Mouse (Mus musculus): ENCODE results near the gene Shq1.

The Shq1 gene

GRCm38 (mm10) chr6:100670880-100671344, at the start of gene Shq1:
Gene Shq1, minus strand, starts transcription at chr6:100671157.
- peak; percentile 73 to 76 for DNase-seq (ENCODE audit: low spot score in 2 of 2)

GRCm38 (mm10) chr6:100720098-100720501, 49.1 kb upstream of the Shq1 start:
- no peak for DNase-seq (ENCODE audit: low spot score in 2 of 2)

- DNase-seq (ENCODE audit: low spot score in 2 of 2): no peak
Measured at GRCm38 (mm10) chr6:100716817-100717216, 45.9 kb upstream of the Shq1 start.

- no peak for DNase-seq (ENCODE audit: low spot score in 2 of 2)
Measured at GRCm38 (mm10) chr6:100716152-100716551, 45.2 kb upstream of the Shq1 start.

- DNase-seq (ENCODE audit: low spot score in 2 of 2): no peak
Measured at GRCm38 (mm10) chr6:100715296-100715828, 44.4 kb upstream of the Shq1 start.

DNA sequence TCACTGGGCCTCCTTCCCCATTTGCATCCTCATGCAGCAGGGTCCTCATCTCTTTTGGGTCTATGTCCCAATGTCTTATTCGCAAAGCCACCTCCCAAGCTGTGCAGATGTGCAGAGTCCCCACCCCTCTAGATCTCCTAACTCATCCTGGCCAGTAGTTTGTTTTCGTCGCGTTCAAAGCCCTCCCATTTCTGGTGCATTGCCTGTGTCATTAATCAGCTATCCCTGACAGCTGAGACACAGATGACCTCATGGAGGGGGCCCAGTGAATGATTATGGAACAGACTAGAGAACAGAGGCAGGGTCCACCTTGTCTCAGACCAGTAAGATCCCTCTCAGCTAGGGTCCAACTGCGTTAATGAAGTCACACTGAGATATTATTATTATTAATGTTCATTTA, 39.9 kb upstream of the Shq1 start:
- DNase-seq (ENCODE audit: low spot score in 2 of 2): no peak

GRCm38 (mm10) chr6:100710170-100710569, 39.2 kb upstream of the Shq1 start:
- DNase-seq (ENCODE audit: low spot score in 2 of 2): no peak

DNA sequence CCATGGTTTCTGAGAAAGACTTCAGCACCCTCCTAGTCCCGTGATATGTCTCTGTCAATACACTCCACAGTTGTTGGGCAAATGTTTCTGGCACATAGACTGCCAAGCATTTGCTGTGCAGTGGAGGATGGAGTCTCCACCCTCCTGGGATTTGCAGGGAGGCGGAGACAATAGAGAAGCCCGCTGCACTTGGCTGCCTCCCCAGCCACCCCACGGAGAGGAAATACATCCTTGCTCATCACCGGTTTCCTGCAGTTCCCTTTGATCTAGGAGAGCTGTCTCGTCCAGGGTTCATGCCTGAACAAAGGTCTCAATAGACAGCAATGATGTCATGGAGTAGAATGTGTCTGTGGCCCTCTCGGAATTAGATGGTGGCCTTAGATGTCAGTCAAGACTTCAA, 38.5 kb upstream of the Shq1 start:
- DNase-seq (ENCODE audit: low spot score in 2 of 2): no peak

- no peak for DNase-seq (ENCODE audit: low spot score in 2 of 2)
Measured at GRCm38 (mm10) chr6:100708996-100709395, 38.0 kb upstream of the Shq1 start.

- no peak for DNase-seq (ENCODE audit: low spot score in 2 of 2)
Measured at GRCm38 (mm10) chr6:100708248-100708647, 37.3 kb upstream of the Shq1 start.

- no peak for DNase-seq (ENCODE audit: low spot score in 2 of 2)
Measured at GRCm38 (mm10) chr6:100707557-100707956, 36.6 kb upstream of the Shq1 start.

- no peak for DNase-seq (ENCODE audit: low spot score in 2 of 2)
Measured at GRCm38 (mm10) chr6:100706861-100707260, 35.9 kb upstream of the Shq1 start.

DNA sequence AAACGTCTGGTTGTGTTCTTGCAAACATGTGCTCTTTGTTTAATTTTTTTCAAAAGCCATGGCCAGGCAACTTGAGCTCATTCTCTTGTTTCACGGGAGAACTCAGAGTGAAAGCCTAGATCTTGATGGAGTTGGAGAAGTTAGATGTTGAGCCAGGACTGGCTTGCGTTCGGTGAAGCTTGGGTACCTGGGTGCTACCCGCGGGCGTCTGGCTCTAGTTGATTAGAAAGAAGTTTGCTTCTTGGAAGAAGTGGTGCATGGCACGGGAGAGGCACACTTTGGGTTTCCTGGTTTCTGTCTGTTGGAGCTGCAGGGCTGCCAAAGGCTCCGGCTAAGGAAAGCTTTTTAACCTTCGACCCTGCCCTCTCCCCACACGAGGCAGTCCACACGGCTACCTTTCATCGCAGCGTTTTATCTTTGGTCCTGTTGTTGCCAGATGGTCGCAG, 34.4 kb upstream of the Shq1 start:
- no peak for DNase-seq (ENCODE audit: low spot score in 2 of 2)

- DNase-seq (ENCODE audit: low spot score in 2 of 2): no peak
Measured at GRCm38 (mm10) chr6:100704574-100705365, 33.8 kb upstream of the Shq1 start, which contains the start of gene Gxylt2. Gene Gxylt2, plus strand, starts transcription at chr6:100704734.

- DNase-seq (ENCODE audit: low spot score in 2 of 2): no peak
Measured at GRCm38 (mm10) chr6:100704197-100704573, 33.2 kb upstream of the Shq1 start.

GRCm38 (mm10) chr6:100700774-100701173, 29.8 kb upstream of the Shq1 start:
- no peak for DNase-seq (ENCODE audit: low spot score in 2 of 2)

DNA sequence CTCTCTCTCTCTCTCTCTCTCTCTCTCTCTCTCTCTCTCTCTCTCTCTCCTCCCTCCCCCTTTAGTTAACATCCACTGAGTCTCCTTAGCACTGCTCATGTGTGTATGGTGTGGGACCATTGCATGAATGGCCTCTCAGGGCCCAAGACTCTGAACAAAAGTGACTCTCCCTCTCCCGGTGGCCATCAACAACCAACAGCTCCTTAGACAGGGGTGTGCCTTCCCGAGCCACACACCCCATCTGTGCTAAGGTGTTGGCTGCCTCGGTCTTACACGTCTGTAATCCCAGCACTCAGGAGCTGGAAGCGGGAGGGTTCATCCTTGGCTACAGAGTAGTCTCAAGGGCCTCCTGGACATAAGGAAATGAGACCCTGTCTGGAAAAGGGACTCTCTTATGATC, 29.0 kb upstream of the Shq1 start:
- DNase-seq (ENCODE audit: low spot score in 2 of 2): no peak

DNA sequence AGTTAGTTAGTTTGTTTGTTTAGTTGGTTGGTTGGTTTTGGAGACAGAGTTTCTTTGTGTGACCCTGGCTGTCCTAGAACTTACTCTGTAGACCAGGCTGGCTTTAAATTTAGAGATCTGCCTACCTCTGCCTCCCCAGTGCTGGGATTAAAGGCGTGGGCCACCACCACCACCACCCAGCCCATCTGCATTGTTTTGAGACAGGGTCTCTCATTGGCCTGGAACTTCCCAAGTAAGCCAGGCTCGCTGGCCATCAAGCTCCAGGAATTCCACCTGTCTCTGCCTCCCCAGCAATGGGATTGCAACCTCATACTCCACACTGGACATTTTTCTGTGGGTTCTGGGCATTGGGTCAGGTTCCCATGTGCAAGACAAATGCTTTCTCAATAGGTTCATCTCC, 15.4 kb upstream of the Shq1 start:
- no peak for DNase-seq (ENCODE audit: low spot score in 2 of 2)

- no peak for DNase-seq (ENCODE audit: low spot score in 2 of 2)
Measured at GRCm38 (mm10) chr6:100678636-100679035, 7.7 kb upstream of the Shq1 start.

DNA sequence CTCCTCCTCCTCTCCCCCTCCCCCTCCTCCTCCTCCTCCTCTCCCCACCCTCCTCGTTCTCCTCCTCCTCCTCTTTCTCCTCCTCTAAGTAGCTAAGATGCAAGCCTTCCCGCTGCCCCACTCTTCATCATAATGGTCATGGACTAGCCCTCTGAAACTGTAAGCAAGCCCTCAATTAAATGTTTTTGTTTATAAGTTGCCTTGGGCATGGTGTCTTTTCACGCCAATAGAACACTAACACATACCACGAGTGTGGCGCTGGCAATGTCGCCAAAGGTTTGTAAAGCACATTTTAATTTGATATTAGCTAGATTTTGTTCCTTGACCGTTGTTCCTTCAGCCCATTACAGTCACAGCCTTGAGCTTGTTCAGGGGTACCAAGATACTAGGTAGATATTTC, 5.5 kb upstream of the Shq1 start:
- no peak for DNase-seq (ENCODE audit: low spot score in 2 of 2)

GRCm38 (mm10) chr6:100674974-100675373, 4.0 kb upstream of the Shq1 start:
- DNase-seq (ENCODE audit: low spot score in 2 of 2): no peak

GRCm38 (mm10) chr6:100671401-100671800, 444 bp upstream of the Shq1 start:
- no peak for DNase-seq (ENCODE audit: low spot score in 2 of 2)

GRCm38 (mm10) chr6:100670370-100670841, 551 bp downstream of the Shq1 start:
- DNase-seq (ENCODE audit: low spot score in 2 of 2): peak in 1 of 2 experiments; percentile 17
